Mouse (Mus musculus): ENCODE results near the gene Cers2. TPM values are rescaled to one million over a fixed set of nuclear protein-coding genes. Genes with fewer than 3 reads are reported as not detected.

Cers2 gene
- 221 and 230 TPM in 2 replicates for polyA plus RNA-seq (2015; fragmentation: Nextera tagmentation; extraction: Ambion mirVana)

DNA sequence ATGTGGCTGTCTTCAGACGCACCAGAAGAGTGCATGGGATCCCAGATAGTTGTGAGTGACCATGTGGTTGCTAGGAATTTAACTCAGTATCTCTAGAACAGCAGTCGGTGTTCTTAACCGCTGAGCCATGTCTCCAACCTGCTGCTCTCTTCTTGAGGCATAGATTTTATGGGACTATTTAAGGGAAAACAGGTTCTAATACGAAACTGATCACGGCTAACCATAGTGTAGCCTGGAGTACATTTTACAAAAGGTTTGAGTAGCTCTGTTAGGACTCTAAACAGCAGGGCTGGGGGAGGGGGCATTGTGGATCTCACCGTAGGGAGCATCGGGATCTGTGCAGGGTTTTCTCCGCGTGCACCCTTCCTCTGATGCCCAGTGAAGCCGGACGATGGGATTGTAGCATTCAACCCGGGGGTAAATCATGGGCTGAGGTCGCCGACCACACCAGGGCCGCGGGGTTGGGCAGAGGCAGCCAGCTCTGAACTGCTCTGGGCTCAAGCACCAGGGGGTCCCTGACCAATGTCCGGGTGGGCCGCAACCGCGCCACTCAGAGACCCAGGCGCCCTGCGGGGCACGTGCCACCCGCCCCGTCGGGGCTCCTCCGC, at the start of gene Cers2:
Gene Cers2 (plus strand): TSS at position 306 of the 608 bp plus-strand sequence.
- Histone ChIP-seq H3K9me3 (ENCODE audit: control insufficient read depth, low read length) (no peaks in the 10 kb centered on the region), H3K36me3 (ENCODE audit: control insufficient read depth, insufficient read depth, low read length) (no peaks in the 10 kb centered on the region), H3K9ac (ENCODE audit: low read length) (peak within 1 kb of the TSS; percentile 99), H3K4me3 (ENCODE audit: low read length) (peak within 1 kb of the TSS; percentile 92), H3K4me1 (replicated peaks; ENCODE audit: control insufficient read depth, insufficient read depth, low read length) (peaks cover 32% of the 10 kb centered on the region), H3K4me2 (ENCODE audit: low read depth, low read length) (peak within 1 kb of the TSS; percentile 69), H3K27ac (ENCODE audit: low read length) (peak within 1 kb of the TSS; percentile 94), H3K27me3 (ENCODE audit: control insufficient read depth, insufficient read depth, low read depth, low read length) (no peaks in the 10 kb centered on the region)
- WGBS: 7% methylated on average over 27 of the region's 27 CpGs
- peak; percentile 1; the same call in 1 of the 2 replicates for ATAC-seq (ENCODE audit: low read depth)

DNA sequence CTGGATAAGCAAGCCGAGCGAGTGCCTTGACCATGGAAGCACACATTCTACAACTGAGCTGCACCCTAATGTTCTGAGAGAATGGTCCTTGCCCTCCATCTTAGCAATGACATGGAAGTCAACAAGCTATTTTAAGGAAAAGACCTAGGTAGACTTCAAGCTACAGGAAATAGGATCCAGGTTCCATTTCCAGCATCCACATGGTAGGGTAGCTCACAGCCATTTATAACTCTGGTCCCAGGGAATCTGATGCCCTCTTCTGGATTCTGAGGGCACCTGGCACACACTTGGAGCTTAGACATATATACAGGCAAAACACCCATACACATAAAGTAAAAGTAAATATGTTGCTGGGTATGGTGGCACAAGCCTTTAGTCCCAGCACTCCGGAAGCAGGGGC, 48.5 kb upstream of the Cers2 start:
- no peaks in the 10 kb centered on the region for H3K27me3 ChIP-seq (ENCODE audit: control insufficient read depth, insufficient read depth, low read depth, low read length)
- no peak for ATAC-seq (ENCODE audit: low read depth)
- H3K9ac ChIP-seq (ENCODE audit: low read length): no peak overlapping the region
- H3K9me3 ChIP-seq (ENCODE audit: control insufficient read depth, low read length): no peaks in the 10 kb centered on the region
- H3K36me3 ChIP-seq (ENCODE audit: control insufficient read depth, insufficient read depth, low read length): peaks cover 21% of the 10 kb centered on the region
- H3K4me2 ChIP-seq (ENCODE audit: low read depth, low read length): no peak overlapping the region
- no peak overlapping the region for H3K27ac ChIP-seq (ENCODE audit: low read length)
- H3K4me1 ChIP-seq (replicated peaks; ENCODE audit: control insufficient read depth, insufficient read depth, low read length): no peaks in the 10 kb centered on the region
- no peak overlapping the region for H3K4me3 ChIP-seq (ENCODE audit: low read length)
- 88% methylated on average over 3 of the region's 3 CpGs for WGBS

DNA sequence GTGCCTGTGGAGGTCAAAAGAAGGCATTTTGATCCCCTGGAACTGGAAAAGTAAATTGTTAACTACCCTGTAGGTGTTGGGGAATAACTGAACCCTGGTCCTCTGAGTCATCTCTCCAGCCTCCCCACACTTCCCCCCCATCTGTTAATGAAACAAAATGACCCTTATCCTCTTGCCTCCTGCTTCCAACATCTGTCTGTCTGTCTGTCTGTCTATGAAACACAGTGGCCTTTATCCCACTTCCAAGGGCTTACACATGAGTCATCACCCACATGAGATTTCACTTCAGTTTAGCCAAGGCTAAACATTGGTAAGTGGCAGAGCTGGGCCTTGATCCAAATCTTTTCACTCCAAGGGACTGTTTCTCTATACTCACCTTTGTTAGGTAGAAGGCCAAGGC, 46.7 kb upstream of the Cers2 start:
- no peak for ATAC-seq (ENCODE audit: low read depth)
- Histone ChIP-seq H3K4me3 (ENCODE audit: low read length) (no peak overlapping the region), H3K36me3 (ENCODE audit: control insufficient read depth, insufficient read depth, low read length) (peaks cover 14% of the 10 kb centered on the region), H3K4me2 (ENCODE audit: low read depth, low read length) (no peak overlapping the region), H3K9ac (ENCODE audit: low read length) (no peak overlapping the region), H3K4me1 (replicated peaks; ENCODE audit: control insufficient read depth, insufficient read depth, low read length) (no peaks in the 10 kb centered on the region), H3K27me3 (ENCODE audit: control insufficient read depth, insufficient read depth, low read depth, low read length) (no peaks in the 10 kb centered on the region), H3K27ac (ENCODE audit: low read length) (no peak overlapping the region), H3K9me3 (ENCODE audit: control insufficient read depth, low read length) (no peaks in the 10 kb centered on the region)

DNA sequence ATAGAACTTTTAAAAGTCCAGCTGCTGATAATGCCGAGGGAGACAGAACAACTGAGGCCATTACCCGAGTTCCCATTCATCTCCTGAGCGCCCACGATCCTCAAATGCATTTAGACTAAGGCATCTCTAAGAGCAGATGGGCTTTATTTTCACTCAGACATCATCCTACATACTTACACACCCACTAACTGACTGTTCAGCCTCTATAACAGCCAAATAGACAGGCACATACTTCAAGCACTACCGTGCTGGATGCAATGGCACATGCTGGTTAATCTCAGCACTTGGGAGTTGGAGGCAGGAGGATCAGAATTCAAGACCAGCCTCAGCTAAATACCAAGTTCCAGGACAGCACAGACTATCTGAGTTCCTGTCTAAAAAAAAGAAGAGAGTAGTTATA, 44.8 kb upstream of the Cers2 start:
- no peak overlapping the region for H3K9ac ChIP-seq (ENCODE audit: low read length)
- WGBS: 84% methylated on average over 5 of the region's 5 CpGs
- no peak for ATAC-seq (ENCODE audit: low read depth)
- no peaks in the 10 kb centered on the region for H3K4me1 ChIP-seq (replicated peaks; ENCODE audit: control insufficient read depth, insufficient read depth, low read length)
- H3K27me3 ChIP-seq (ENCODE audit: control insufficient read depth, insufficient read depth, low read depth, low read length): no peaks in the 10 kb centered on the region
- H3K27ac ChIP-seq (ENCODE audit: low read length): no peak overlapping the region
- no peak overlapping the region for H3K4me2 ChIP-seq (ENCODE audit: low read depth, low read length)
- H3K36me3 ChIP-seq (ENCODE audit: control insufficient read depth, insufficient read depth, low read length): peaks cover 6% of the 10 kb centered on the region; the same call in 1 of the 2 replicates
- H3K9me3 ChIP-seq (ENCODE audit: control insufficient read depth, low read length): no peaks in the 10 kb centered on the region
- no peak overlapping the region for H3K4me3 ChIP-seq (ENCODE audit: low read length)

DNA sequence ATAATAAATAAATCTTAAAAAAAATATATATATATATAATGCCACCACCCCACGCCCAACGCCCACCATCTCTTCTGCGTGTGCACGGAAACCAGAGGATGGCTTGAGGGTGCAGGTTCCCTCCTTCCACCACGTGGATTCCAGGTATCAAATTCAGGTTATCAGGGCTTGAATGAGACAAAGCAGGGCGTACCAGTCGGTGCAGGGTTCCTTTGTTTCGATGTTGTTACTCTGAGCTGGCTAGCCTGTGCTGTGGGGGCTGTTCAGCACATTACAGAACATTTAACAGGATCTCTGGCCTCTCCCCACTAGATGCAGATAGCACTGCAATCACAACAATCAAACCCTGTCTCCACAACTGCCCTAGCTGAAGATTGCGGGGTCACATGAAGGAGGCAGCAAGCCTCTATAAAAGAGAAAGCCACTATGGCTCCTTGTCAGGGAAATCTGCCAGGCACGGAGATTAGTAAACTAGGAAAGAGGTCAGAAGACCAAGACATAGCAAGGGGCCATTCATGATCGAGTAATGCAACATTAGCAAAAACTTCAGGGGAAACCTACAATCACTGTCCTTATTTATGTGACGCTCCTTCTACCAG, 43.7 kb upstream of the Cers2 start:
- H3K4me1 ChIP-seq (replicated peaks; ENCODE audit: control insufficient read depth, insufficient read depth, low read length): no peaks in the 10 kb centered on the region
- no peak overlapping the region for H3K4me3 ChIP-seq (ENCODE audit: low read length)
- WGBS: 80% methylated on average over 12 of the region's 12 CpGs
- peaks cover 6% of the 10 kb centered on the region; the same call in 1 of the 2 replicates for H3K36me3 ChIP-seq (ENCODE audit: control insufficient read depth, insufficient read depth, low read length)
- H3K9me3 ChIP-seq (ENCODE audit: control insufficient read depth, low read length): no peaks in the 10 kb centered on the region
- no peak overlapping the region for H3K27ac ChIP-seq (ENCODE audit: low read length)
- H3K4me2 ChIP-seq (ENCODE audit: low read depth, low read length): no peak overlapping the region
- H3K9ac ChIP-seq (ENCODE audit: low read length): no peak overlapping the region
- H3K27me3 ChIP-seq (ENCODE audit: control insufficient read depth, insufficient read depth, low read depth, low read length): no peaks in the 10 kb centered on the region
- ATAC-seq (ENCODE audit: low read depth): no peak

DNA sequence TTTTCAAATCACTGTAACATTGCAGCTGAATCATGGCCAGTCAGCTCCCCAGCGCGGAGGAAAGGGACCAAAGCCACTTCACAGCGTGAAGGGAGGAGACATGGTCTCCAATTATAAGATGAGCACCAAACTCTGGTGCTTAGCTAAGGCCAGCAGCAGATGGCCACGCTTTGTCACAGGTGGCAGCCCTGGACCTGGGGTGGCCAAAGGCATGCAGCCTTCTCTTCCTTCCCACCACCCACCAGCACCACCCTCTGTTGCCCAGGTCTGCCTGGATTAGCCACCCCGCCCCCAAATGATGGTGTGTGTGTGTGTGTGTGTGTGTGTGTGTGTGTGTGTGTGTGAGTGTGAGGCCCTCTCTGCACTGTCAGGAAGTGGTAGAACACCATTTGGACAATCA, 41.1 kb upstream of the Cers2 start:
- Histone ChIP-seq H3K27me3 (ENCODE audit: control insufficient read depth, insufficient read depth, low read depth, low read length) (no peaks in the 10 kb centered on the region), H3K4me1 (replicated peaks; ENCODE audit: control insufficient read depth, insufficient read depth, low read length) (no peaks in the 10 kb centered on the region), H3K9ac (ENCODE audit: low read length) (no peak overlapping the region), H3K27ac (ENCODE audit: low read length) (no peak overlapping the region), H3K4me2 (ENCODE audit: low read depth, low read length) (no peak overlapping the region), H3K9me3 (ENCODE audit: control insufficient read depth, low read length) (no peaks in the 10 kb centered on the region), H3K4me3 (ENCODE audit: low read length) (no peak overlapping the region), H3K36me3 (ENCODE audit: control insufficient read depth, insufficient read depth, low read length) (no peaks in the 10 kb centered on the region)
- WGBS: 92% methylated on average over 4 of the region's 5 CpGs
- ATAC-seq (ENCODE audit: low read depth): no peak

DNA sequence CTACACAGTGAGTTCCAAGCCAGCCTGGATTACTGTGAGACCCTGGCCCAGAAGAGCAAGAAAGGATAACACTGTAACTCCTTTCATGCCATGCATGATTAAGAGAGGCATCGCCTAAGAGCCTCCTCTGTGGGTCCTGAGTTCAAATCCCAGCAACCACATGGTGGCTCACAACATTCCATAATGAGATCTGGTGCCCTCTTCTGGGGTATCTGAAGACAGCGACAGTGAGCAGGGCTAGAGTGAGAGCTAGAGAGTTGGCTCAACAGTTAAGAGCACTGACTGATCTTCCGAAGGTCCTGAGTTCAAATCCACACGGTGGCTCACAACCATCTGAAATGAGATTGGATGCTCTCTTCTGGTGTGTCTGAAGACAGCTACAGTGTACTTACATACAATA, 40.1 kb upstream of the Cers2 start:
- no peaks in the 10 kb centered on the region for H3K36me3 ChIP-seq (ENCODE audit: control insufficient read depth, insufficient read depth, low read length)
- no peak overlapping the region for H3K4me2 ChIP-seq (ENCODE audit: low read depth, low read length)
- no peaks in the 10 kb centered on the region for H3K27me3 ChIP-seq (ENCODE audit: control insufficient read depth, insufficient read depth, low read depth, low read length)
- no peaks in the 10 kb centered on the region for H3K4me1 ChIP-seq (replicated peaks; ENCODE audit: control insufficient read depth, insufficient read depth, low read length)
- no peak overlapping the region for H3K27ac ChIP-seq (ENCODE audit: low read length)
- no peak for ATAC-seq (ENCODE audit: low read depth)
- no peak overlapping the region for H3K9ac ChIP-seq (ENCODE audit: low read length)
- 86% methylated on average over 4 of the region's 4 CpGs for WGBS
- H3K9me3 ChIP-seq (ENCODE audit: control insufficient read depth, low read length): no peaks in the 10 kb centered on the region
- no peak overlapping the region for H3K4me3 ChIP-seq (ENCODE audit: low read length)

DNA sequence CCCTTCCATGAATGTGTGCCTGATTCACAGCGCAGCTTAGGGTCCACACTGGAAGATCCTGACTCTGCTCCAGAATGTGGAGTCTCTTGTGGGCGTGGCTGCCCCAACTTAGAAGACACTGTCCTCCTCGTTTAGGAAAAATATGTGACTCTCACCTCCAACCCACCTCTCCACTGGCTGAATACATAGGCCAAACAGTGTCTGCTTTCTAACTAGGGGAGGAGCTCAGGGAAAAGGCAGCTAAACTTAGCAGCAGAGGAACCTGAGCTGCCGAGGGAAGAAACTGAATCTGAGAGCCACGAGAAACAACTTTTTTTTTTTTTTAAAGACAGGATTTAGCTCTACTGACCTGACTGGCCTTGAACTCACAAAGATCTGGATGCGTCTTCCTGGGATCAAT, 39.4 kb upstream of the Cers2 start:
- H3K27ac ChIP-seq (ENCODE audit: low read length): no peak overlapping the region
- H3K4me3 ChIP-seq (ENCODE audit: low read length): no peak overlapping the region
- no peaks in the 10 kb centered on the region for H3K9me3 ChIP-seq (ENCODE audit: control insufficient read depth, low read length)
- H3K27me3 ChIP-seq (ENCODE audit: control insufficient read depth, insufficient read depth, low read depth, low read length): no peaks in the 10 kb centered on the region
- H3K4me2 ChIP-seq (ENCODE audit: low read depth, low read length): no peak overlapping the region
- no peaks in the 10 kb centered on the region for H3K36me3 ChIP-seq (ENCODE audit: control insufficient read depth, insufficient read depth, low read length)
- no peaks in the 10 kb centered on the region for H3K4me1 ChIP-seq (replicated peaks; ENCODE audit: control insufficient read depth, insufficient read depth, low read length)
- 67% methylated on average over 6 of the region's 6 CpGs for WGBS
- no peak overlapping the region for H3K9ac ChIP-seq (ENCODE audit: low read length)
- no peak for ATAC-seq (ENCODE audit: low read depth)

DNA sequence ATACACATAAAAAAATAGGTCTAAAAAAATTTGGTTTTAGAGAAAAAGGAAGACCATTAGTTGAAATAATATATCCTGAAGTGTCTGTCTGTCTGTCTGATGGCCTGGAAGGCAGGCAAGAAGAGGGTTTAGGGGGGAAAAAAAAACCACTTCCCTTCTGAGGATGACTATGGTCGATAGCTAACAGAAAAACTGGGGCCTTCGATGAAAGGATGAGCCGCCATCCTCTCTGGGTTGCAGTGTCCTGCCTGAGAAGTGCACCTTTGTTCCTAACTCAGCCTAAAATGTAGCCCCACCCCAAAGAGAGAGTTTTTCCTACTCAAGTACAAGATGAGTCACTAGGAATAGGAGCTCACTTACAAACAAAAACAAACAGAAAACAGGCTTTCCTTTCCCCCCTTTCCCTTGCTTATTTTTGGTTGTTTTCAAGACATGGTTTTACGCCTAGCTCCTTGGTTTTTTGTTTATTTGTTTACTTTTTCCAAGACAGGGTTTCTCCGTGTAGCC, 38.1 kb upstream of the Cers2 start:
- H3K27me3 ChIP-seq (ENCODE audit: control insufficient read depth, insufficient read depth, low read depth, low read length): no peaks in the 10 kb centered on the region
- H3K4me3 ChIP-seq (ENCODE audit: low read length): no peak overlapping the region
- WGBS: 61% methylated on average over 5 of the region's 5 CpGs
- H3K9me3 ChIP-seq (ENCODE audit: control insufficient read depth, low read length): no peaks in the 10 kb centered on the region
- no peak overlapping the region for H3K4me2 ChIP-seq (ENCODE audit: low read depth, low read length)
- H3K36me3 ChIP-seq (ENCODE audit: control insufficient read depth, insufficient read depth, low read length): no peaks in the 10 kb centered on the region
- ATAC-seq (ENCODE audit: low read depth): no peak
- H3K9ac ChIP-seq (ENCODE audit: low read length): no peak overlapping the region
- no peak overlapping the region for H3K27ac ChIP-seq (ENCODE audit: low read length)
- peaks cover 3% of the 10 kb centered on the region; the same call in 1 of the 2 replicates for H3K4me1 ChIP-seq (replicated peaks; ENCODE audit: control insufficient read depth, insufficient read depth, low read length)

Data from lung, embryonic 16.5 days (tissue).